Mouse (Mus musculus) heart, embryonic 10.5 days (tissue): ENCODE data around the gene Rnf44. TPM values are rescaled to one million over a fixed set of nuclear protein-coding genes. Genes with fewer than 3 reads are reported as not detected.

ENCODE experiments used
- DNase-seq: peaks from one replicate; pipeline ENCODE4 v3.0.0-alpha.2; 2017; ENCODE audit warnings: low spot score
- H3K27ac ChIP-seq: fragments of 300-500 bp; sonication (generic); 2 replicates; pipeline ENCODE4 v1.5.1; 2016; ENCODE audit warnings: mild to moderate bottlenecking
- H3K27me3 ChIP-seq: fragments of 300-500 bp; sonication (generic); 2 replicates; pipeline ENCODE4 v1.6.1; 2016; ENCODE audit warnings: mild to moderate bottlenecking; ENCODE audit not compliant: poor library complexity, insufficient read depth, severe bottlenecking
- H3K36me3 ChIP-seq: fragments of 300-500 bp; sonication (generic); 2 replicates; pipeline ENCODE4 v1.6.1; 2016; ENCODE audit warnings: mild to moderate bottlenecking, moderate library complexity
- H3K4me1 ChIP-seq: fragments of 300-500 bp; sonication (generic); 2 replicates; pipeline ENCODE4 v1.6.1; 2016; ENCODE audit warnings: mild to moderate bottlenecking
- H3K4me3 ChIP-seq: fragments of 300-500 bp; sonication (generic); 2 replicates; pipeline ENCODE4 v1.5.1; 2016; ENCODE audit warnings: mild to moderate bottlenecking, moderate library complexity
- H3K9me3 ChIP-seq: fragments of 300-500 bp; sonication (generic); 2 replicates; pipeline ENCODE4 v1.6.1; 2016; ENCODE audit warnings: mild to moderate bottlenecking, moderate library complexity
- WGBS: fragments of 180-500 bp; shearing (Covaris S2); methylation state at CpG from one replicate; pipeline ENCODE4 v1.1.7; 2016; 5-methylcytosine and 5-hydroxymethylcytosine counted together
- polyA plus RNA-seq: library from polyadenylated mRNA; unstranded; fragments of >200 nt; fragmentation: Nextera tagmentation; extraction: Ambion mirVana; gene quantifications from 2 replicates; pipeline ENCODE4 v1.2.1, GENCODE M21; 2016

The Rnf44 gene
- polyA plus RNA-seq, 1 experiment from 2014 or later: 96.1 TPM

DNA sequence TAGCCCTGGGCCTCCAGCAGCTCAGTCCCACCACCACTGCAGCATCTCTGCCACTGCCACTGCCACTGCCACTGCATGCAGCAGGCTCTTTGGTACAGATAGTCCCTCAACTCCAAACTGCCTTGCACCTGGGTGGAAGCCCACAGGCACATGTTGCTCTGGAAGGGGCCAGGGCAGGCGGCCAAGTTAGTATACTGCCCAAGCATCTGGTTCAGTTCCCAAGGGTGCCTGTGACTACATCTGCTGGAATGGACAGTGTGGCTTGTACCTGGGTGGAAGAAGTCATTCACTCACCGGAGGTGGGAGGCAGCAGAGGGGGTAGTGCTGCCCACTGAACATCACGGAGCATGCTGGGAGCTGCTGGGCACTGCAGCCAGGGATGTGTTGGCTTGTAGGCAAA is 10.4 kb downstream of the Rnf44 start:
- Histone ChIP-seq H3K4me3 (no peak overlapping the region), H3K27ac (no peak overlapping the region), H3K27me3 (no peaks in the 10 kb centered on the region), H3K9me3 (no peaks in the 10 kb centered on the region), H3K4me1 (peaks cover 44% of the 10 kb centered on the region), H3K36me3 (peaks cover 65% of the 10 kb centered on the region)
- WGBS: 94% methylated on average over 3 of the region's 3 CpGs
- DNase-seq: no peak

DNA sequence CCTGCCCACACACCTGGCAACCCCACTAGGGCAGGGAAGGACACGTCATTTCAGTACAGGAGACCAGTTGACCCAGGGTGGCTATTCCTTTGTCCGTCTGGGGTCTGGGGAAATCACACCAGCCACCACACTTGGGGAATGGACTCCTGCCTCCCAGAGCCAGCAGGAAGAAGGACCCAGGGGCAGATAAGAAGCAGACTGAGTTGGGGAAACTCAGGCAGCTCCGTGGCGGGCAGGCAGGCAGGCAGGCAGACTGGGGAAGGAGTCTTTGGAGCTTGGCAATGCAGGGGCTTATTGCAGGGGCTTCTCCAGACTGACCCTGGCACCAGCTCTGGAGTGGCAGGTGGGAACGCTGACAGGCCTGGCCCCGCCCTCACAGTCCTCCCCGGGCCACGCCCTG is 12.4 kb downstream of the Rnf44 start:
- Histone ChIP-seq H3K27me3 (no peaks in the 10 kb centered on the region), H3K4me1 (peaks cover 37% of the 10 kb centered on the region), H3K4me3 (no peak overlapping the region), H3K27ac (peak overlapping the region; percentile 52), H3K9me3 (no peaks in the 10 kb centered on the region), H3K36me3 (peaks cover 65% of the 10 kb centered on the region)
- DNase-seq: no peak
- 84% methylated on average over 8 of the region's 8 CpGs for WGBS

DNA sequence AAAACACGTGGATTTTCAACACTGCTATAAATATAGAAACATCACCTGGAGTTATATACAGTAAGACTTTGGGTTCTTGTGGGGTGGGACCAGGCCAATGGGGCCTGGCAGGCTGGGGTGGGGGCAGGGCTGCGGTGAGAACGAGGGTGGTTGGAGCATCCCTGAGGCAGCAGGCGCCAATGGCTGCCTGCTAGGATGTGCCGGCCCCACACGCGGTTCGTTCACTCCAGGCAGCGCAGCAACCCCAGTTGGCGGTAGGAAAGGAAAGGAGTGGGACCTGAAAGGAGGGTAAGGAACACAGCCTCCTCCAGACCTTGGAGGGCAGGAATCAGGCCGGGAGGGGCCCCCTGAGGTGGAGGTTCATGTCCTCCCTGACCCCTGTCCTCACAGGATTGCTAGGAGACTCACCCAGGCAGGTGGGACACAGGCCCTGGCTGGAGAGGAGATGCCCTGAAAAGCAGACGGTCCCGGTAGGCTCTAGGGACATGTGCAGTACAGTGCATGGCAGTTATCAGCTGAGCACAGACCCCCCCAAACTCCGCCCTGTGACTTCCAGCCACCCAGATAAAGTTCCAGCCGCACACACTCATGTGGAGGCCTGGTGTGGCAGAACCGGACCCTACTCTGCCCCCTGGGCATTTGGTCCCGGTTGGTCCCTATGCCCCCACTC is 13.4 kb downstream of the Rnf44 start:
- Histone ChIP-seq H3K4me3 (0 out of 2 replicates have a peak overlapping the region, but pooled peaks have one; percentile 9), H3K27ac (peak overlapping the region; percentile 52; the same call in 1 of the 2 replicates), H3K36me3 (peaks cover 65% of the 10 kb centered on the region), H3K27me3 (no peaks in the 10 kb centered on the region), H3K4me1 (peaks cover 28% of the 10 kb centered on the region), H3K9me3 (no peaks in the 10 kb centered on the region)
- DNase-seq: peak; percentile 89
- WGBS: 71% methylated on average over 17 of the region's 17 CpGs

DNA sequence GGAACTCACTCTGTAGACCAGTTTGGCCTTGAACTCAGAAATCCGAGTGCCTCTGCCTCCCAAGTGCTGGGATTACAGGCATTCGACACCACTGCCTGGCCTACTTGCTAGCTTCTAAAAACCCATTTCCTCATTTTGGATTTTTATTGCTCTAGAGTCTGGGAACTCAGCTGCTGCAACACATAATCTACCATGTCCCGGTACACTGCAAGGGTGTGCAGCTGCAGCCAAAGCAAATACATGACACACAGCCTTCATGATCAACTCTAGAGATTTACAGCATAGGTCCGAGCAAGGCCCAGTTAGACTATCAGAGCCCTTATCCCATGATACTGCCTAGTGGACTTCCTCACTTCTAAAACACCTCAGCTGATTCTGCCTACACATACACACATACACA is 15.4 kb downstream of the Rnf44 start:
- Histone ChIP-seq H3K36me3 (peaks cover 48% of the 10 kb centered on the region), H3K27me3 (no peaks in the 10 kb centered on the region), H3K4me3 (no peak overlapping the region), H3K27ac (no peak overlapping the region), H3K9me3 (no peaks in the 10 kb centered on the region), H3K4me1 (peaks cover 14% of the 10 kb centered on the region)
- no peak for DNase-seq
- 74% methylated on average over 4 of the region's 4 CpGs for WGBS

DNA sequence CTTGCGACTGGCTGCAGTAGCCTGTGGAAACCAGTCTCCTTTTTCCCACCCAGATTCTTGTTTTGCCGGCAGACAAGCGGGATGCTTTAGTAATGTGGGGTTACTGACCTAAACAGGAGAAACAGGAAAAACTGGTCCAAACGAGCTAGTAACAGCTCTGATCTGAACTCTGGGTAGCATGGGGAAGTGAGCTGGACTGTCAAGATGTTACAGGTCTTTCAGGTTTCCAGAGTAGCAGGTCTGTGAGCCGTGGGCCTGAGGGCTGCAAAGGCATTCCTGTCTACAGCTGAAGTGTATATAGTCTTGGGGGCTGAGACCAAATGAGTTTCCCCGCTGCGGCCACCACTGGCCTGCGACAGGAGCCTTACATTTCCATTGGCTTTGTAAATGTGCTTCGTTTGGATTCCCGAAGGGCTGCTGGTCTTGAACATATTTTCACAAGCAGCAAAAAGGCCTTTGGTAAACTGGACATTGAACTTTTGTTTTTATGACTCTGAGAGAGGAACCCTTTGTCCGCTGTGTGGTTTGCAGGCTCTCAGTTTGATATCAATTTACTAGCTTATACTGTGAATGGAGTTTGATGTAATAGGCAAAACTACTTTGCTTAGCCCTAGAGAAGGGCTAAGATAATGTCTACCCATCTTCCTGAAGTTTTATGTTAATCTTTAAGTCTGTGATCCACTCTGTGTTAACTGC is 17.7 kb downstream of the Rnf44 start:
- Histone ChIP-seq H3K9me3 (no peaks in the 10 kb centered on the region), H3K4me1 (peaks cover 6% of the 10 kb centered on the region; the same call in 1 of the 2 replicates), H3K27me3 (no peaks in the 10 kb centered on the region), H3K4me3 (no peak overlapping the region), H3K27ac (no peak overlapping the region), H3K36me3 (peaks cover 26% of the 10 kb centered on the region)
- DNase-seq: no peak
- 59% methylated on average over 11 of the region's 11 CpGs for WGBS

DNA sequence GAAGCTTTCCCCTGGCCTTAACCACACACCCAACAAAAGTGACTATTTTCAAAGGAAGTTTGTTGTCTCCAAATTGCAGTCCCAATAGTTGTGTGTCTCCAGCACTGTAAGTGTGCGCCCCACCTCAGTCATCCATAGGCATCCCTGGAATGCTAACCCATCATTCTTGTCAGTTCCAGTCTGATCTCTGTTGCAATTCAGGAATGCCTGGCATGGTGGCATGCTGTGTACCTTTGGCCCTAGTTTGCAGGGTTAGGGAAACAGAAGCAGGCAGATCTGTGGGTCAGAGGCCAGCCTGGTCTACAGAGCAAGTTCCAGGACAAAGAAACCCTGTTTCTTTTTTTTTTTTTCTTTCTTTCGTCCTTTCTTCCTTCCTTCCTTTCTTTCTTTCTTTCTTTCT is 23.2 kb downstream of the Rnf44 start:
- Histone ChIP-seq H3K4me3 (no peak overlapping the region), H3K27ac (no peak overlapping the region), H3K36me3 (peaks cover 20% of the 10 kb centered on the region), H3K9me3 (no peaks in the 10 kb centered on the region), H3K4me1 (peaks cover 4% of the 10 kb centered on the region; the same call in 1 of the 2 replicates), H3K27me3 (no peaks in the 10 kb centered on the region)
- no peak for DNase-seq
- 60% methylated on average over 2 of the region's 2 CpGs for WGBS

DNA sequence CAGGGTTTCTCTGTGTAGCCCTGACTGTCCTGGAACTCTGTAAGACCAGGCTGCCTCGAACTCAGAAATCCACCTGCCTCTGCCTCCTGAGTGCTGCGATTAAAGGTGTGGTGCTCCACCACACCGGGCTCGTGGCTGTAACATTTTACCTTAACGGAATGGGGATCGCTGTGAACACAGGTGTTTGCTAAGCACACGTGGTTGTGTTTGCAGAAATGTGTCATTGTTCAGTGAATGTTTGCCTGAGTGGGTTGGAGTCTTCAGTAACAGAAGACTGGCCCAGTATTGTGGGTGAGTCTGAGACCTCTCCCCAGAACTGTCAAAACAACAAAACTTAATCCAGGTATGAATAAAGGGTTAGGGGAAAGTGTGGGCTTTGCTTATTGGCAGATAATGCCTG is 28.6 kb downstream of the Rnf44 start:
- 91% methylated on average over 7 of the region's 7 CpGs for WGBS
- H3K27ac ChIP-seq: no peak overlapping the region
- H3K27me3 ChIP-seq: no peaks in the 10 kb centered on the region
- no peak for DNase-seq
- H3K4me1 ChIP-seq: no peaks in the 10 kb centered on the region
- H3K4me3 ChIP-seq: no peak overlapping the region
- H3K9me3 ChIP-seq: no peaks in the 10 kb centered on the region
- H3K36me3 ChIP-seq: peaks cover 65% of the 10 kb centered on the region

DNA sequence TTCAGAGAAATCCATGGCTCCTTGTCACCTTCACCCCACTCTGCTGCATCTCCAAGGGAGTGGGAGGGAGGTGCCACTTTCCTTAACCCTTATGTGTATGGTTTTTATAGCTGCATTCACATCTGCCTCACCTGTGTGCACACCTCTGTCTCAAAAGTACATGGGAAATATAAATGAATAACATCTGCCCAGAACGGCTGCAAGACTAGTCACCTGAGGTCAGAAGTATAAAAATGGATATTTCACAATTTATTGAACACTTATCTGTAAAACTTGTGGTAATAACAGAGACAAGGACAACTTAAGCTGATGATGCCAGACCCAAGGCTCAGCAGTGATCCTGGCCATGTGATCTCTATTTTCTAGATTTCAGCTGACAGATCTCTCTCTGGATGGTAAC is 29.2 kb downstream of the Rnf44 start:
- Histone ChIP-seq H3K27me3 (no peaks in the 10 kb centered on the region), H3K36me3 (peaks cover 71% of the 10 kb centered on the region), H3K4me1 (no peaks in the 10 kb centered on the region), H3K4me3 (no peak overlapping the region), H3K9me3 (no peaks in the 10 kb centered on the region), H3K27ac (no peak overlapping the region)
- DNase-seq: no peak
- 88% methylated on average over 1 of the region's 1 CpGs for WGBS

DNA sequence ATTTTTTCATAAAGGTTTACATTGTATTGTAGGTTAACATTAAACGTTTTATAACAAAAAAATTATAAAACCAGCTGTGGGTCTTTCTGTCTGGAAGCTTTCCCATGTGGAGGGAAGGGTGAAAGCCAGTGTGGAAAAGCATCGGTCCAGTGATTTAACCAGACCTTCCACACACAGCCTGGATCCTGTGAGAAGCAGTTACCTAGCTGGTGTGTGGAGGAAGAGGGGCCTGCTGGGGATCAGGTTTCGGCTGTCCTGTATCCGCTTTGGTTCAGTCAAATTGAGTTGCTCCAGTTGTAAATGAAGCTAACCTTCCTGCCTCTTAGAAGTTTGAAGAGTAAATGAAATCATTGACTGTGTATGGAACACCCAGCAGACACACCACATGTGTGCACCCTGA is 29.7 kb downstream of the Rnf44 start:
- H3K9me3 ChIP-seq: no peaks in the 10 kb centered on the region
- no peak overlapping the region for H3K4me3 ChIP-seq
- 87% methylated on average over 4 of the region's 4 CpGs for WGBS
- H3K27ac ChIP-seq: no peak overlapping the region
- H3K36me3 ChIP-seq: peaks cover 72% of the 10 kb centered on the region
- no peak for DNase-seq
- H3K4me1 ChIP-seq: no peaks in the 10 kb centered on the region
- no peaks in the 10 kb centered on the region for H3K27me3 ChIP-seq

DNA sequence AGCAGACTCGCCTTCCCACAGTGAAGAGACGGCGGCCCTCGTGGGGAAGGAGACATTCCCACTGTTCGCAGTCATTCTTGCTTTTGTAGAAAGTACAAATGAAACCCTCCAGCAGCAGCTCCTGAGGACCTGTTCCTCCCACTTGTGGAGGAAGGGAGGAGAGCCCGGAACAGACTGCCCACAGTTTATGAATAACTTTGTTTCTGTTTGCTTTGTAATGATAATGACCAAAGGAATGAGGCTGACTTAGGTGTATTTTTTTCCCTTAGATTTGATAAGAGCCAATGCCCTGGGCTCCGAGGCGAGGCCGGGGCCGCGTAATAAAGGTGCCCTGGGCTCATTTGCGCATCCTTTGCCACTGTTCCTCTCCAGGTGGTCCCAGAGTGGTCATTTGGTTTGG is 32.3 kb downstream of the Rnf44 start:
- 93% methylated on average over 12 of the region's 12 CpGs for WGBS
- no peak overlapping the region for H3K4me3 ChIP-seq
- no peaks in the 10 kb centered on the region for H3K9me3 ChIP-seq
- no peaks in the 10 kb centered on the region for H3K27me3 ChIP-seq
- H3K36me3 ChIP-seq: peaks cover 85% of the 10 kb centered on the region
- no peak overlapping the region for H3K27ac ChIP-seq
- no peaks in the 10 kb centered on the region for H3K4me1 ChIP-seq
- DNase-seq: no peak

DNA sequence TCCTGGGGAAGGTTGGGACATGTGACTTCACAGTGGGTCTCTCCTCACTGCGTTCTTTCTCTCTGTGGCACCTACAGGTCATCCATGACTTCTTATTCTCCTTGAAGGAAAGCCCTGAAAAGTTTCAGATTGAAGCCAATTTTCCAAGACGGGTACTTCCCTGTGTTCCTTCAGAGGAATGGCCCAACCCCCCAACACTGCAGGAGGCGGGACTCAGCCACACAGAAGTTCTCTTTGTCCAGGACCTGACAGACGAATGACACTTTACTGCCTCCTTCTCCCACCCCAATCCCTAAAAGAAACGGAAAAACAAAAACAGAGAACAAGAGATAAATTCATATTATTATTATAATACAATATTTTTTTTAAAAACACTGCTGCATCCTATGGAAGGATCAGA is 32.8 kb downstream of the Rnf44 start:
- H3K9me3 ChIP-seq: no peaks in the 10 kb centered on the region
- no peaks in the 10 kb centered on the region for H3K27me3 ChIP-seq
- H3K4me1 ChIP-seq: no peaks in the 10 kb centered on the region
- no peak overlapping the region for H3K4me3 ChIP-seq
- 77% methylated on average over 5 of the region's 5 CpGs for WGBS
- no peak overlapping the region for H3K27ac ChIP-seq
- DNase-seq: no peak
- H3K36me3 ChIP-seq: peaks cover 89% of the 10 kb centered on the region

DNA sequence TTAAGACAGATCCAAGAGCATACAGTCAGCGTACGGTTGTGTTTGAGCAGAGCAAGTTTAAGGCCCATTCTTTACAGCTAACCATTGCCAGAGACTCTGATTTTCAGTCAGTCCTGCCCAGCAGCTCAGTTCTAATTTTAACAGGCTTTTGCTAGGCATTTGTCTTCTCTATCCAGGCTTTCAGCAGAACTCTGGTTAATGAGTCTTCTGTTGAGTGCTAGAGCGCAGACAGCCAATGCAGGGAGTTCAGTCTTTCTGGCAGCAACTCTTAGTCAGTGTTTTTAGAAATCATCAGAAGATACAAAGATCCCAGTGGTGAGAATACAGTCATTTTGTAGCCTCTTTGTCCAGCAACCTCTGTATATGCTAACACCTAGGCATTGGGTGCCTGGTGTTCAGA is 43.2 kb downstream of the Rnf44 start:
- no peak overlapping the region for H3K27ac ChIP-seq
- H3K36me3 ChIP-seq: peaks cover 99% of the 10 kb centered on the region
- H3K9me3 ChIP-seq: no peaks in the 10 kb centered on the region; the same call in 1 of the 2 replicates
- no peak for DNase-seq
- no peaks in the 10 kb centered on the region for H3K27me3 ChIP-seq
- 93% methylated on average over 3 of the region's 3 CpGs for WGBS
- H3K4me3 ChIP-seq: no peak overlapping the region
- H3K4me1 ChIP-seq: no peaks in the 10 kb centered on the region

DNA sequence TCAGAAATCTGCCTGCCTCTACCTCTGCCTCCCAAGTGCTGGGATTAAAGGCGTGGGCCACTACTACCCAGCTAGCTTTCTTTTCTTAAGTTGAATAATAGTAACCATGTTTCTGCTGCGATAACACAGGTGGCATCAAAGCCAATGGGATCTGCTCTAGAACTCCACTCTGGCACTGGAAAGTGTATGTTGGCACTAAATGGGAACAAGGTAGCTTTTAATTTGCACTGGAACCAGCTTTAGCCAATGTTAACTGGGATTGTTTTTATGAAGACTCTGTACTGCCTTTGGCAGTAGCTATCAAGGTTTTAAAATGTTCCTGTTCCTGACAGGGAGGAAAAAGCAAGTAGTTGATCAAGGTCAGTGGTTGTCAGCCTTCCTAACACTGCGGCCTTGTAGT is 58.7 kb downstream of the Rnf44 start:
- Histone ChIP-seq H3K27me3 (no peaks in the 10 kb centered on the region), H3K36me3 (peaks cover 53% of the 10 kb centered on the region), H3K27ac (no peak overlapping the region), H3K4me3 (no peak overlapping the region), H3K4me1 (no peaks in the 10 kb centered on the region), H3K9me3 (no peaks in the 10 kb centered on the region)
- WGBS: 95% methylated on average over 3 of the region's 3 CpGs
- no peak for DNase-seq
